Mouse (Mus musculus) megakaryocyte progenitor cell, adult 5-6 weeks (primary cell): Measurements from ENCODE around the gene Krtap7-1. TPM values are rescaled to one million over a fixed set of nuclear protein-coding genes. Genes with fewer than 3 reads are reported as not detected.
A peak's percentile ranks its signal among the peaks of the same experiment; 100 is the strongest.

Experiments
- ATAC-seq: replicated peaks from 2 replicates; pipeline ENCODE4 v1.8.0; 2016; ENCODE audit warnings: mild to moderate bottlenecking, moderate TSS enrichment, inconsistent platforms; ENCODE audit not compliant: poor library complexity
- total RNA-seq, 2 experiments: library from RNA; stranded (forward) in 1 of 2; stranded (reverse) in 1 of 2; fragments of 157-497, 149-512 nt in 1 of 2; fragments of 200-1000 nt in 1 of 2; gene quantifications; 2 replicates each; pipeline versions ENCODE4 v1.2.3 to v1.2.4; 2015 to 2017

Krtap7-1 gene
- total RNA-seq (2015) (not detected in 2 replicates), total RNA-seq (2017) (not detected in 2 replicates)

GRCm38 (mm10) chr16:89508223-89508622 is at the start of gene Krtap7-1:
Gene Krtap7-1, minus strand, starts transcription at chr16:89508323.
- no peak for ATAC-seq

GRCm38 (mm10) chr16:89550298-89550697 is 42.2 kb upstream of the Krtap7-1 start:
- no peak for ATAC-seq

- no peak for ATAC-seq
Observed at GRCm38 (mm10) chr16:89538031-89538484, 29.9 kb upstream of the Krtap7-1 start.

- no peak for ATAC-seq
Observed at GRCm38 (mm10) chr16:89537349-89537748, 29.2 kb upstream of the Krtap7-1 start.

GRCm38 (mm10) chr16:89530547-89530946 is 22.4 kb upstream of the Krtap7-1 start:
- ATAC-seq: no peak

GRCm38 (mm10) chr16:89529846-89530245 is 21.7 kb upstream of the Krtap7-1 start:
- no peak for ATAC-seq

GRCm38 (mm10) chr16:89528380-89528779 is 20.3 kb upstream of the Krtap7-1 start:
- ATAC-seq: no peak

- ATAC-seq: no peak
Observed at GRCm38 (mm10) chr16:89520996-89521395, 12.9 kb upstream of the Krtap7-1 start.

GRCm38 (mm10) chr16:89520555-89520954 is 12.4 kb upstream of the Krtap7-1 start:
- no peak for ATAC-seq

- ATAC-seq: no peak
Observed at GRCm38 (mm10) chr16:89520091-89520490, 12.0 kb upstream of the Krtap7-1 start.

- ATAC-seq: peak; percentile 89
Observed at GRCm38 (mm10) chr16:89517635-89518034, 9.5 kb upstream of the Krtap7-1 start.

GRCm38 (mm10) chr16:89513431-89513830 is 5.3 kb upstream of the Krtap7-1 start:
- no peak for ATAC-seq

- no peak for ATAC-seq
Observed at GRCm38 (mm10) chr16:89503571-89503970, 4.6 kb downstream of the Krtap7-1 start.

- ATAC-seq: no peak
Observed at GRCm38 (mm10) chr16:89501870-89502269, 6.3 kb downstream of the Krtap7-1 start.

GRCm38 (mm10) chr16:89497002-89497401 is 11.1 kb downstream of the Krtap7-1 start:
- ATAC-seq: no peak

- ATAC-seq: no peak
Observed at GRCm38 (mm10) chr16:89495394-89496153, 12.5 kb downstream of the Krtap7-1 start.

GRCm38 (mm10) chr16:89487852-89488251 is 20.3 kb downstream of the Krtap7-1 start, which contains the start of gene Krtap8-1:
Gene Krtap8-1, minus strand, starts transcription at chr16:89487952.
- ATAC-seq: no peak

GRCm38 (mm10) chr16:89477679-89478314 is 30.3 kb downstream of the Krtap7-1 start:
- no peak for ATAC-seq

- ATAC-seq: no peak
Observed at GRCm38 (mm10) chr16:89461189-89461588, 46.9 kb downstream of the Krtap7-1 start.
